Mouse (Mus musculus): ENCODE measurements around the gene Vmn1r16.
"Not testable (repeated sequence)": the region's sequence is repeated elsewhere in the genome, so short reads cannot be mapped to it uniquely, and the experiment has no call there.

The Vmn1r16 gene

DNA sequence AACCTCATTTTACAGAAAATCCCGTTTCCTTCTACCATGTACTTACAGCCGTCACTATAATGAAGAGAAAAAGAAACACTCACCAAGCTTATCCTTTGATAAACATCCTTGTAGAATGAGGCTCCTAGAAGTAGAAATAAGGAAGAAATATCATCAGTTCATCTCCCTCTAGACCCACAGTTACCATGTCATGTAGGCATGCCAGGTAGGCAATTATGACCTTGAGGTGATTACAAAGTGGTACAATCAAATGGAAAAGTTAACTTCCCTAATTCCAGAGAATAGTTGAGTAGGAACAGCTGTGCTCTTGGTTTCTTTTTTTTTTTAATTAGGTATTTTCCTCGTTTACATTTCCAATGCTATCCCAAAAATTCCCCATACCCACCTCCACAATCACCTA is at the start of gene Vmn1r16:
Gene Vmn1r16, minus strand, starts transcription at position 101 of the 400 bp plus-strand sequence.
- DNase-seq (ENCODE audit: low spot score), result no peak

GRCm38 (mm10) chr6:57367496-57367895 is 38.2 kb upstream of the Vmn1r16 start:
- DNase-seq (ENCODE audit: low spot score), result no peak

DNA sequence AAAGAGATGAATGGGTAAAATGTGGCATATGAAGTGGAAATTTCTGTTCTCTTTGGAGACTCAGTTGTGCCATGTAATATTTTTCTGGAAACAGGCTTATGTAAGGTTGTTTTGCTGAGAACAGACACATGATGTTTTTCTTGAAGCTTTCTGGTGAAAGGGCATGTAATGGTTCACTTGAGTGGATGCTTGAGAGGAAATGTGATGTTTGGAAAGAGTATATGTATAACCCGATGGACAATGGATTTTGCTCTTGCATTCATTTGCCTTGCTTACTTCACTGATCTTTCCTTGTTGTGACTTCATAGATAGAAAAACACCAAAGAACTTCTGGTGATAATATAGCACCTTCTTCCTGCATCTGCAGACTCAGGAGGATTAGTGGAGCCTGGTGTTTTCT is 36.6 kb upstream of the Vmn1r16 start:
- DNase-seq (ENCODE audit: low spot score), result not testable (repeated sequence)

- DNase-seq (ENCODE audit: low spot score), result no peak
These were observed 34.3 kb upstream of the Vmn1r16 start, which contains the start of gene Vmn1r17 for GRCm38 (mm10) chr6:57363627-57364026. Gene Vmn1r17 (minus strand): TSS chr6:57363727.

DNA sequence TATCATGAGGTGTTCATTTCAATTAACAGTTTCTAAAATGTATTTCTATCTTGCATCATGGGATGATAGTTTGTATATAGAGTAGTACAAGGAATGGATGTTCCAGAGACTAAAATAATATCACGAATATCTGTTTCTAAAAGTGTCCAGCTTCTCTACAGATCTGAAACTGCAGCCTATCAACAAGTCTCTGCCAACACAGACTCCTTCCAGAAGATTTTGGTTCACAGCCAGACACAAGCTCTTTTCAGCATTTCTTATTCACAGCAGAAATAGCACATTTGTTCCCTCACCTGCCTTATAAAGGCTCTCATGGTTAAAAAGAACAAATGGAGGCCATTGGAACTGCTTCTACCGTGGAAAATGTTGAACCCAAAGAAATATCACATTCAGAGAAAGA is 27.6 kb upstream of the Vmn1r16 start:
- no peak for DNase-seq (ENCODE audit: low spot score)

- no peak for DNase-seq (ENCODE audit: low spot score)
These were observed 3.1 kb downstream of the Vmn1r16 start for GRCm38 (mm10) chr6:57326176-57326575.

DNA sequence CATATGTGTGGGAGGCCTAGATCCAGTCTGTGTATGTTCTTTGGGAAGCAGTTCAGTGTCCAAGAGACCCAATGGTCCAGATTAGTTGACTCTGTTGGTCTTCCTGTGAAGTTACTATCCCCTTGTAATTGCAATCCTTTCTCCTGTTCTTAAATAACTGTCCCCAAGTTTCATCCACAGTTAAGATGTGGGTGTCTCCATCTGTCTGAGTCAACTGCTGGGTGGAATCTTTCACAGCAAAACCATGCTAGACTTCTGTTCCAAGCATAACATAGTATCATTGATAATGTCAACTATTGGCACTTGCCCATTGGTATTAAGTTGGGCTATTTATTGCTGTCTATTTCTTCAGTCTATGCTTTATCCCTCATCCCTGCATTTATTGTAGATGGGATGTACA is 50.3 kb downstream of the Vmn1r16 start:
- no peak for DNase-seq (ENCODE audit: low spot score)

DNA sequence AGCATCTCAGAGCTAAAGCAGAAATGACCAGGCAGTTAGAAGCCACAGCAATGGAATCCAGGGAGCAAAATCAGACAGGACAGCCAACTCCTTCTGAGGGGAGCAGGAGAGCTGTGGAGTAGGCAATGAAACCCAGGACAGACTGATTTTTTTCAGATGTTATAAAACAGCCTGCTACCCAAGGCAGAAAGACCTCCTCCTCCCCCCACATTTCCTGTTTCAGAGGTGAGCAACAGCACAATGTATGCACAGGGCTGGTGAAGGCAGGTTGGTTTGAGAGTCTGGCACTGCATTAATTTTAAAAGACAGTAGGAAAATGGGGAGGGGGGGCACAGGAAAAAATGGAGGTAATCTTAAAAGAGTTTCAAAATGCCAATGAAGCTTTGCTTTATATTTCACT is 56.8 kb downstream of the Vmn1r16 start:
- no peak for DNase-seq (ENCODE audit: low spot score)

DNA sequence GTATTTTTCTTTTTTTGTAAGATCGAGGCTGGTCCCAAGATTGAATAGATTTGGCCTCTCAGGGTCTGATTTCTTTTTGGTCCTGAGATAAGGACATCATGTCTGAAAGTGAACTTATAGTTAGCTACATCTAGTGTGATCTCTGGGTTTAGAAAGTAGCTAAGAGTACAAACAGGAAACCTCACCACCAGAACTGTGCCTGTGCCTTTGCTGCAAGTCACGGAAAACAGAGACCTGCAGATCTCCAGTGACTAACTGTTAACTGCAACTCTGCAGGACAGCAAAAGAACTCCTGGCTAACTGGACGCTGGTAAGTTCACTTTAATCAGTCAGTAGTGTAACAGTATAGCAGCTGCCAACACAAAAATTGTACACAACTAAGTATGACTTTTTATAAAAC is 57.4 kb downstream of the Vmn1r16 start:
- DNase-seq (ENCODE audit: low spot score), result no peak
